Mouse (Mus musculus) forebrain, embryonic 14.5 days (tissue): ENCODE results near the gene Plpp2. TPM values are rescaled to one million over a fixed set of nuclear protein-coding genes. Genes with fewer than 3 reads are reported as not detected.

Experiments used
- ATAC-seq: fragments of 200-750 bp; cut with Nextera tagmentation; 2 replicates; pipeline ENCODE4 v1.8.0; 2017; ENCODE audit warnings: mild to moderate bottlenecking, moderate library complexity
- DNase-seq: peaks from one replicate; pipeline ENCODE4 v3.0.0-alpha.2; 2015; ENCODE audit warnings: low spot score
- H3K27ac ChIP-seq: fragments of 300-500 bp; sonication (generic); 2 replicates; pipeline ENCODE4 v1.5.1; 2014; ENCODE audit warnings: low read depth, mild to moderate bottlenecking, control low read depth, low read length, moderate library complexity
- H3K27me3 ChIP-seq: fragments of 300-500 bp; sonication (generic); replicated peaks from 2 replicates; pipeline ENCODE4 v1.6.1; 2014; ENCODE audit warnings: low read length, control low read depth, mixed read lengths; ENCODE audit not compliant: control insufficient read depth, insufficient read depth
- H3K36me3 ChIP-seq: fragments of 300-500 bp; sonication (generic); 2 replicates; pipeline ENCODE4 v1.6.1; 2014; ENCODE audit warnings: low read length, control low read depth; ENCODE audit not compliant: control insufficient read depth, insufficient read depth
- H3K4me1 ChIP-seq: fragments of 300-500 bp; sonication (generic); 2 replicates; pipeline ENCODE4 v1.6.1; 2014; ENCODE audit warnings: antibody characterized with exemption, low read length, control low read depth; ENCODE audit not compliant: control insufficient read depth, insufficient read depth
- H3K4me2 ChIP-seq: fragments of 300-500 bp; sonication (generic); 2 replicates; pipeline ENCODE4 v1.6.1; 2014; ENCODE audit warnings: mild to moderate bottlenecking, control low read depth, low read length
- H3K4me3 ChIP-seq: fragments of 300-500 bp; sonication (generic); 2 replicates; pipeline ENCODE4 v1.5.1; 2014; ENCODE audit warnings: low read depth, low read length, control low read depth
- H3K9ac ChIP-seq: fragments of 300-500 bp; sonication (generic); 2 replicates; pipeline ENCODE4 v1.6.1; 2014; ENCODE audit warnings: mild to moderate bottlenecking, low read length, control low read depth, moderate library complexity
- H3K9me3 ChIP-seq: fragments of 300-500 bp; sonication (generic); replicated peaks from 2 replicates; pipeline ENCODE4 v1.6.1; 2016; ENCODE audit warnings: low read length, control low read depth, mixed read lengths; ENCODE audit not compliant: control insufficient read depth
- WGBS: fragments of 180-500 bp; shearing (Covaris S2); extraction: QIAGEN DNeasy Blood & Tissue Kit; methylation state at CpG from one replicate; pipeline ENCODE4 v1.1.7; 2014; 5-methylcytosine and 5-hydroxymethylcytosine counted together
- polyA plus RNA-seq: library from polyadenylated mRNA; unstranded; fragments of >200 nt; fragmentation: Nextera tagmentation; extraction: Ambion mirVana; gene quantifications from 2 replicates; pipeline ENCODE4 v1.2.1, GENCODE M21; 2014

Gene Plpp2
- polyA plus RNA-seq, 1 experiment from 2014 or later = 12.5 TPM

DNA sequence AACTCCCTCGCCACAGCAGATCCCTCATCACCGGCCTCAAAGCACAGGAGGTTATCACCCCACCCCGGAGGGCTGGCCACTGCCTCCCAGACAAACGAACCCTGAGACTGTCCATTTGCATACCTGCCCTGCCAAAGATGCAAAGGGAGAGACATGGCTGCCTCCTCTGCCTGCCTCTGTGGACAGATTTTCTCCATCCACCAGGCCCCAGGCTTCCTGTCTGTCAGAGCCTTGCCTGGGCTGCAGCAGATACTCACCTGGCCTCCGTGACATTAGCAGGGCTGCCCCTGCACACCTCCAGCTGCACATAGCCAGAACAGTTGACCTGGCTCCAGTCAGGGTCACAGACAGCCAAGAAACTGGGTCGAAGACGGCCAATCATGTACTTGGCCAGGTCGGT, 3.4 kb downstream of the Plpp2 start:
- Histone ChIP-seq H3K27ac (no peak overlapping the region), H3K4me2 (no peak overlapping the region), H3K9ac (no peak overlapping the region), H3K4me3 (no peak overlapping the region), H3K4me1 (peaks cover 7% of the 10 kb centered on the region; the same call in 1 of the 2 replicates), H3K9me3 (no peaks in the 10 kb centered on the region), H3K27me3 (no peaks in the 10 kb centered on the region), H3K36me3 (no peaks in the 10 kb centered on the region)
- DNase-seq = no peak
- no peak for ATAC-seq
- 82% methylated on average over 8 of the region's 8 CpGs for WGBS

- Histone ChIP-seq H3K4me2 (no peak overlapping the region), H3K27me3 (no peaks in the 10 kb centered on the region), H3K27ac (no peak overlapping the region), H3K9ac (no peak overlapping the region), H3K9me3 (no peaks in the 10 kb centered on the region), H3K4me1 (peaks cover 4% of the 10 kb centered on the region; the same call in 1 of the 2 replicates), H3K4me3 (no peak overlapping the region), H3K36me3 (no peaks in the 10 kb centered on the region)
- ATAC-seq (no peak), DNase-seq (no peak)
- 74% methylated on average over 3 of the region's 3 CpGs for WGBS
These were observed 5.5 kb downstream of the Plpp2 start for GRCm38 (mm10) chr10:79528081-79528480.

- Histone ChIP-seq H3K9ac (no peak overlapping the region), H3K9me3 (no peaks in the 10 kb centered on the region), H3K36me3 (no peaks in the 10 kb centered on the region), H3K27ac (no peak overlapping the region), H3K27me3 (no peaks in the 10 kb centered on the region), H3K4me3 (no peak overlapping the region), H3K4me2 (no peak overlapping the region), H3K4me1 (no peaks in the 10 kb centered on the region)
- WGBS = 92% methylated on average over 6 of the region's 6 CpGs
- DNase-seq (no peak), ATAC-seq (no peak)
These were observed 6.1 kb downstream of the Plpp2 start for GRCm38 (mm10) chr10:79527453-79527845.

DNA sequence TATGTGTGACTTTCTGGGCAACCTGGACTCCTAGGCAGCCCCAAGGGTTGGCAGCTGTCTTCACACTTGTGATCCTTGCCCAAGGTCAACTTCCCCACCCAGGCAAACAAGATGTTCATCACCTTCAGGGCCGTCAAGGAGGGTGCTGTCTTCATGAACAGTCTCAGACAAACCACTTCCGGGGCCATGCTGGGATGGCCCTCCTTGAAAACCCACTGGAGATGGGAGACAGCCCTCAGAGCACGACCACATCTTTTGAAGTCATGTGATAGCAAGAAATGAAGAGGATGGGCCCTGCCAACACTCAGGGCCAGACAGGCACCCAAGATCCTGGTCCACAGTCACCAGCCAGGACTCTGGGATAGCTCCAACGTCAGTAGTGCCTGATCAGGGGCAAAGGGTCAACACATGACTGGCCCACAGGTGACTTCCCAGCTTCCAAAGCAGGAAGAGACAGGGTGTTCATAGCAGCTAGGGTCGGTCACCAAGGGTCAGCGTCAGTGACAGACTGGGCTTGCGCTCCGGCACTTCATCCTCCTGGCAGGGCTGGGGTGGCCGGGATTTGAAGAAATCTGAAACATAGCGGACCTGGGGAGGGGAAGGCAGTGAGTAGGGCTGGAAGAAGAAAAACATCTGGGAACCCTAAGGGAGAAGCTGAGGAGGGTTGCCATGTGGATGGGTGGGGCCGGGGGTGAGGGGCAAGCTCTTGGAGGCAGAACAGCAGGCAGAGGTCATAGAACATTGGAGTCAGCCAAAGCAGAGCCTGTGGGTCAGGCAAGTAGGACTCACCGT, 6.7 kb downstream of the Plpp2 start:
- Histone ChIP-seq H3K9ac (no peak overlapping the region), H3K27me3 (no peaks in the 10 kb centered on the region), H3K4me2 (no peak overlapping the region), H3K27ac (no peak overlapping the region), H3K4me1 (no peaks in the 10 kb centered on the region), H3K9me3 (no peaks in the 10 kb centered on the region), H3K36me3 (no peaks in the 10 kb centered on the region), H3K4me3 (no peak overlapping the region)
- no peak for DNase-seq
- ATAC-seq = no peak
- 90% methylated on average over 12 of the region's 12 CpGs for WGBS

DNA sequence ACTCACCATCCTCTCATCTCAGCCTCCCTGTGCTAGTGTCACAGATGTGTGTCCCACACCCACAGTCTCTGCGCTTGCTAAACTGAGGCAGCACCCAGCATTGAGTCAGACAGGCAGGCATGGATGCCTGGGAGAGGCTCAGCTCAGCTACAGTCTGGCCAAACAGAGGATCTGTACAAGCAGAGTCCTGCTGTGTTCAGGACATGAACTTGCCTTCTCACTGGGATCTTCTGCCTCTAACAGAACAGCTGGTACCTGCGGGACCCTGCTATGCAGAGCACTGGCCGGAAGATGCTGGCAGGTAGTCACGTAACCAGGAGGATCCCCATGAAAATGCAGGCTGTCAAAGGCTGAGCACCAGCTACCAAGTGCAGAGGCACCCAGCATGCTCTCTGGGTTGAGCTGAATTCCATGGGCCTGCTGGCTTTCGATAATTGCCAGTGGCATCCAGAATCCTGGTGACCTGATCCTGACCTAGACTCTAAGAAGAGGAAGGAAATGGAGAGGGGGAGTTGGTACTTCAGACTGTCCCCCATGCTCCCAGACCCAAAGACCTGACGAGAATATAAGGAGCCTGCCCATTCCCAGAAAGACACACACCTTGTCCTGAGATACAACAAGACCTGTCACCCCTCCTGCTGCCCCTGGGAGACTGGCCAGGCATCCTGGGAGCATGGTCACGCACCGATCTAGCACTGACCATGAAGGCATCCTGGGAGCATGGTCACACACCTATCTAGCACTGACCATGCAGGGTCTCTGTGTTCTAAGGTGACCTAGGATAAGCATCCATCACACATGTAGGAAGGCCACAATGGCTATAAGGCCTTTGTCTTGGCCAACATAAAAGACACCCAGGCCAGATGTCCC, 7.9 kb downstream of the Plpp2 start:
- H3K4me2 ChIP-seq = no peak overlapping the region
- H3K27ac ChIP-seq = no peak overlapping the region
- WGBS = 92% methylated on average over 8 of the region's 8 CpGs
- no peak overlapping the region for H3K4me3 ChIP-seq
- H3K4me1 ChIP-seq = no peaks in the 10 kb centered on the region
- H3K27me3 ChIP-seq = no peaks in the 10 kb centered on the region
- H3K9ac ChIP-seq = no peak overlapping the region
- DNase-seq = no peak
- H3K9me3 ChIP-seq = no peaks in the 10 kb centered on the region
- H3K36me3 ChIP-seq = no peaks in the 10 kb centered on the region
- no peak for ATAC-seq

DNA sequence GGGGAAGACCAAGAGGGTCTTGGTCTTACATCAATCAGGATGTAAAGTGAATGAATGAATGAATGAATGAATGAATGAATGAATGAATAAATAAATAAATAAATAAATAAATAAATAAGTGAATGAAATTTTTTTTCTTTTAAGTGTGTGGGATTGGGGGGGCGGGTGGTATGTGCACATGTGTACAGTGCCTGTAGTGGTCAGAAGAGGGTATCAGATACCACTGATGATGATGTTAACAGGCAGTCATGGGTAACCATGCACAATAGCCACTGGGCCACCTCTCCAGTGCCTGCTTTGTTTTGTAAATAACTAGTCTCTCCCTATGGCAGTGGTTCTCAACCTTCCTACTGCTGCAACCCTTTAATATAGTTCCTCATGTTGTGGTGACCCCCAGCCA, 9.2 kb downstream of the Plpp2 start:
- H3K4me1 ChIP-seq = no peaks in the 10 kb centered on the region
- DNase-seq = no peak
- no peak overlapping the region for H3K4me2 ChIP-seq
- H3K27me3 ChIP-seq = no peaks in the 10 kb centered on the region
- H3K9ac ChIP-seq = no peak overlapping the region
- no peak overlapping the region for H3K27ac ChIP-seq
- no peak overlapping the region for H3K4me3 ChIP-seq
- no peaks in the 10 kb centered on the region for H3K36me3 ChIP-seq
- H3K9me3 ChIP-seq = no peaks in the 10 kb centered on the region
- no peak for ATAC-seq
- WGBS = 95% methylated on average over 1 of the region's 1 CpGs

DNA sequence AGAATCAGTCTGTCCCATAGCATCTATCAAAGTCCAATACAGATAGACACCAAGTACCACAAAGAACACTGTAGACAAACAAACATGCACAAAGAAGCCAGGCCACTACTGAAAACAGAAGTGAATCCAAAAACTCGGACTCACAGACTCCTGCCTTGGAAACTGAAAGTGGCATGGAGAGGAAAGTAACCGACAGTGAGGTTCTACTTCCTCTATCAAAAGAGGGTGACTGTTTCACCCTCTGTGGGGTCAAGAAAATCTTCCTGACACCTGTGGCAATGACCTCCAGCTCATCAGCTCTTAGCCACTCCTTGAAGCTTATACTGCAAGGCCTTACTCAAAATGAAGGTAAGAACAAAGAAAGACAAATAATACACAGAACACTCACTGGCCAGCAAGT, 26.9 kb downstream of the Plpp2 start:
- Histone ChIP-seq H3K27me3 (no peaks in the 10 kb centered on the region), H3K36me3 (no peaks in the 10 kb centered on the region), H3K4me3 (no peak overlapping the region), H3K4me1 (no peaks in the 10 kb centered on the region), H3K27ac (no peak overlapping the region), H3K9ac (no peak overlapping the region), H3K4me2 (no peak overlapping the region), H3K9me3 (no peaks in the 10 kb centered on the region)
- no peak for DNase-seq
- 80% methylated on average over 2 of the region's 2 CpGs for WGBS
- ATAC-seq = no peak

DNA sequence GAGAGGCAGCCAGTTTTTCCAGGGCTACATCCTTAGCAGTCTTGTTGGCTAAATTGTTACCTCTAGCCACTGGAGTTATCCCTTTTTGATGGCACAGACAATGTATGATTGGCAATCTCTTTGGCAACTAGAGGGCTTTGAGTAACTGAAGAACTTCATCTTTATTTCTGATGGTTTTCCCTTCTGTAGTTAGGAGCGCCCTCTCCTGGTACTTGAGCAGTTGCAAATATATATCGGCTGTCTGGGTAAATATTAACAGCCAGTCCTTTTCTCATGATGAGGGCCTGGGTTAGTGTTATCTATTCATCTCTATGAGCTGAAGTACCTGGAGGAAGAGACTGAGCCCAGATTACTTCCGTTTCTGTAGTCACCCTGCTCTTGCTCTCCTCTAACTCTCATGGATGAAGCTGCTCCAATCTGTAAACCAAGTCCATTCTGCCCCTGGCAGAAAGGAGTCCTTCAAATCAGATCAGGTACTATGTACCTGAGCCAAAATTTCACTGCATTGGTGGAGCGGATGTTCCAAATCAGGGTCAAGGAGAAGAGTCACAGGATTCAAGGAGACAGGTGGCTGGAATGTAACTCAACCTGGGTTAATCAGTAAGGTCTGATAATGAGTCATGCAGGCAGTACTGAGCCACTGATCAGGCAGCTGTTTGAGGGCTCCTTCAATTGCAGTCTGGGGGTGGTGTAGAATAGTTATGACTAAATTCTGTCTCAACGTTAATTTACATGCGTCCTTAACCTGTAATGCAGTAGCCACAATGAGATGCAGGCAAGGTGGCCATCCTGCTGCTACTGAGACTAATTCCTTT, 30.6 kb downstream of the Plpp2 start:
- H3K9ac ChIP-seq = no peak overlapping the region
- H3K4me1 ChIP-seq = no peaks in the 10 kb centered on the region
- DNase-seq = peak; percentile 7
- 68% methylated on average over 6 of the region's 6 CpGs for WGBS
- H3K4me3 ChIP-seq = no peak overlapping the region
- no peaks in the 10 kb centered on the region for H3K36me3 ChIP-seq
- no peak for ATAC-seq
- no peaks in the 10 kb centered on the region for H3K9me3 ChIP-seq
- H3K27me3 ChIP-seq = no peaks in the 10 kb centered on the region
- H3K27ac ChIP-seq = no peak overlapping the region
- no peak overlapping the region for H3K4me2 ChIP-seq
